Mouse (Mus musculus): Measurements from ENCODE around the gene Ly6g6e. TPM values are rescaled to one million over a fixed set of nuclear protein-coding genes. Genes with fewer than 3 reads are reported as not detected.
A peak's percentile ranks its signal among the peaks of the same experiment; 100 is the strongest.
"Not testable (repeated sequence)": the region's sequence is repeated elsewhere in the genome, so short reads cannot be mapped to it uniquely, and the experiment has no call there.

Gene Ly6g6e
- polyA plus RNA-seq, 1 experiment from 2014 or later: 9.7 TPM

DNA sequence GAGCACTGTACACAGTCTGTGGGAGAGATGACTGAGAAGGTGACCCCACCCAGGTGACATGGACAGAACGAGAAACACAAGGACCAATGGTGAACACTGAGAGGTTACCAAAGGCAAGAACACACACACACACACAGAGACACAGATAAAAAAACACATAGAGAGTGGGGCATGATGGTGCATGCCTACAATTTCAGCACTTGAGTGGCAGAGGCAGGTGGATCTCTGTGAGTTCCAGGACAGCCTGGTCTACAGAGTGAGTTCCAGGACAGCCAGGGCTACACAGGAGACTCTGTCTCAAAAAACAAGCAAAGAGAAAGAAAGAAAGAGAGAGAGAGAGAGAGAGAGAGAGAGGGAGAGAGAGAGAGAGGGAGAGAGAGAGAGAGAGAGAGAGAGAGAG is 43.0 kb upstream of the Ly6g6e start:
- H3K27ac ChIP-seq (ENCODE audit: low read length); H3K4me1 ChIP-seq (ENCODE audit: control insufficient read depth, insufficient read depth, low read length); H3K27me3 ChIP-seq (ENCODE audit: control insufficient read depth, insufficient read depth, low read length); H3K4me3 ChIP-seq (ENCODE audit: low read depth, low read length); H3K36me3 ChIP-seq (ENCODE audit: control insufficient read depth, insufficient read depth, low read length); H3K9ac ChIP-seq (replicated peaks; ENCODE audit: low read depth, low read length); H3K9me3 ChIP-seq (ENCODE audit: control insufficient read depth, low read depth, low read length); H3K4me2 ChIP-seq (replicated peaks; ENCODE audit: low read depth, low read length); ATAC-seq (ENCODE audit: insufficient number of reproducible peaks, insufficient read depth, low FRiP score, low read depth): not testable (repeated sequence)
- WGBS: 71% methylated on average over 1 of the region's 1 CpGs

DNA sequence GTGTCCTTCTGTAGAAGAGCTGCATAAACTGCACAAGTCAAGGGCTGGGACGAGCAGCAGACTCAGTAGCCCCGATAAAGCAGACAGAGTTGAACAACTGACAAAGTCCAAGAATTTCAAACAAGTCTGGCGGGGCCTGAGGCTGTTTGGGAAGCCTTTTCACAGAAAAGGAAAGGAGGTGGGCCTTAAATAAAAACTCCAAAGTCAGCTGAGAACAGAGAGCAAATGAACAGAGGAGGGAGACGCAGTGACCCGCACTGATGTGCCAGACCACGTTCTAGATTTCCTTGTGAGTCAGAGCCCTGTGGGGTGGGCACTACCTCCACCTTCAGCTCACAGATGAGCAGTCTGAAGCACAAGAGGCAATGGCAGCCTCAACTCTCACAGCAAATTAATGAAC is 41.8 kb upstream of the Ly6g6e start:
- H3K27ac ChIP-seq (ENCODE audit: low read length): no peak overlapping the region

DNA sequence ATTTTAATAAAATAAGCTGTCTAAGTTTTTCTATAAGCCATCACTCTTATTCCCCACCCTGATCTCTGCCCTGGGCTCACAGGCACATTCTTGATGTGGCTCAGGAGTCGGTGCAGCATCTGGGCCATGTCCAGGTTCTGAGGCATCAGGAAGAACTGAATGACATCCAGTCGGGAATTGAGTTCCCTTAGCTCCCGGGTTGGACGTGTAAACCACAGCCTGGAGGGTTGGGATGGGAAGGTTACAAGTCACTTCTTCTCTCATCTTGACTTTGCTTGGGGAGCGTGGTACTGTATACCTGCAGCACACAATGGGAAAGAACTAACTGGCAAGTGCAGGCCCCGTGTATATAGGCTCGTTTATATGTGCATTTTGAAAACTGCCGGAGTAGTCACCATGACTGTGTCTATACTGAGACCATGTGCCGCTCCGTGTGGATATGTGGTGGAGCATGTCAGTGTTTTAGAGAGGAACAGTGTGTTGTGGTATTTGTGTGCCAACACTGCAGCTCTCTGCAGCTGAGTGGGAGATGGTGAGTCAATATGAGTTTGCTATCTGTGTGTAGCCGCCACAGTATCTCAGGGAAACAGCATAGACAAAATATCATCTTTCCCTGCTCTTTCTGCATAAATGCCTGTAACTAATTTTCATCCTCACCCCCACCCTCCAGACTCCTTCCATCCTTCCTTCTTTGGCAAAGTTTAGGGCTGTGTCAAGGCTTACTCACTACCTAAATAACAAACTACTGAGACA is 37.4 kb upstream of the Ly6g6e start:
- Histone ChIP-seq H3K9ac (replicated peaks; ENCODE audit: low read depth, low read length) (no peak overlapping the region), H3K4me2 (replicated peaks; ENCODE audit: low read depth, low read length) (no peak overlapping the region), H3K4me3 (ENCODE audit: low read depth, low read length) (no peak overlapping the region), H3K9me3 (ENCODE audit: control insufficient read depth, low read depth, low read length) (no peaks in the 10 kb centered on the region), H3K27ac (ENCODE audit: low read length) (no peak overlapping the region), H3K36me3 (ENCODE audit: control insufficient read depth, insufficient read depth, low read length) (no peaks in the 10 kb centered on the region), H3K4me1 (ENCODE audit: control insufficient read depth, insufficient read depth, low read length) (no peaks in the 10 kb centered on the region), H3K27me3 (ENCODE audit: control insufficient read depth, insufficient read depth, low read length) (no peaks in the 10 kb centered on the region)
- no peak for ATAC-seq (ENCODE audit: insufficient number of reproducible peaks, insufficient read depth, low FRiP score, low read depth)
- WGBS: 77% methylated on average over 11 of the region's 11 CpGs

More for the DNA sequence above, 41.8 kb upstream of the Ly6g6e start:
- Histone ChIP-seq H3K4me3 (ENCODE audit: low read depth, low read length) (no peak overlapping the region), H3K27me3 (ENCODE audit: control insufficient read depth, insufficient read depth, low read length) (no peaks in the 10 kb centered on the region), H3K9me3 (ENCODE audit: control insufficient read depth, low read depth, low read length) (no peaks in the 10 kb centered on the region), H3K4me2 (replicated peaks; ENCODE audit: low read depth, low read length) (no peak overlapping the region), H3K9ac (replicated peaks; ENCODE audit: low read depth, low read length) (no peak overlapping the region), H3K36me3 (ENCODE audit: control insufficient read depth, insufficient read depth, low read length) (no peaks in the 10 kb centered on the region), H3K4me1 (ENCODE audit: control insufficient read depth, insufficient read depth, low read length) (0 out of 2 replicates have a peak, but pooled peaks cover 2% of the 10 kb centered on the region)
- 59% methylated on average over 6 of the region's 6 CpGs for whole genome bisulfite sequencing
- ATAC-seq (ENCODE audit: insufficient number of reproducible peaks, insufficient read depth, low FRiP score, low read depth): no peak

GRCm38 (mm10) chr17:35043794-35044193 is 32.9 kb upstream of the Ly6g6e start:
- Histone ChIP-seq H3K9ac (replicated peaks; ENCODE audit: low read depth, low read length) (no peak overlapping the region), H3K4me3 (ENCODE audit: low read depth, low read length) (no peak overlapping the region), H3K27ac (ENCODE audit: low read length) (peak overlapping the region; percentile 67; the same call in 1 of the 2 replicates), H3K4me2 (replicated peaks; ENCODE audit: low read depth, low read length) (no peak overlapping the region), H3K4me1 (ENCODE audit: control insufficient read depth, insufficient read depth, low read length) (peaks cover 26% of the 10 kb centered on the region), H3K9me3 (ENCODE audit: control insufficient read depth, low read depth, low read length) (no peaks in the 10 kb centered on the region), H3K36me3 (ENCODE audit: control insufficient read depth, insufficient read depth, low read length) (no peaks in the 10 kb centered on the region), H3K27me3 (ENCODE audit: control insufficient read depth, insufficient read depth, low read length) (no peaks in the 10 kb centered on the region)
- no peak for ATAC-seq (ENCODE audit: insufficient number of reproducible peaks, insufficient read depth, low FRiP score, low read depth)
- WGBS: 73% methylated on average over 4 of the region's 4 CpGs

GRCm38 (mm10) chr17:35044904-35045806 is 31.5 kb upstream of the Ly6g6e start:
- WGBS: 78% methylated on average over 7 of the region's 7 CpGs
- Histone ChIP-seq H3K4me3 (ENCODE audit: low read depth, low read length) (peak overlapping the region; percentile 61), H3K4me1 (ENCODE audit: control insufficient read depth, insufficient read depth, low read length) (peaks cover 35% of the 10 kb centered on the region), H3K4me2 (replicated peaks; ENCODE audit: low read depth, low read length) (peak overlapping the region; percentile 98), H3K36me3 (ENCODE audit: control insufficient read depth, insufficient read depth, low read length) (no peaks in the 10 kb centered on the region), H3K27me3 (ENCODE audit: control insufficient read depth, insufficient read depth, low read length) (no peaks in the 10 kb centered on the region), H3K9ac (replicated peaks; ENCODE audit: low read depth, low read length) (no peak overlapping the region), H3K27ac (ENCODE audit: low read length) (no peak overlapping the region; the same call in 1 of the 2 replicates), H3K9me3 (ENCODE audit: control insufficient read depth, low read depth, low read length) (no peaks in the 10 kb centered on the region)
- ATAC-seq (ENCODE audit: insufficient number of reproducible peaks, insufficient read depth, low FRiP score, low read depth): no peak

DNA sequence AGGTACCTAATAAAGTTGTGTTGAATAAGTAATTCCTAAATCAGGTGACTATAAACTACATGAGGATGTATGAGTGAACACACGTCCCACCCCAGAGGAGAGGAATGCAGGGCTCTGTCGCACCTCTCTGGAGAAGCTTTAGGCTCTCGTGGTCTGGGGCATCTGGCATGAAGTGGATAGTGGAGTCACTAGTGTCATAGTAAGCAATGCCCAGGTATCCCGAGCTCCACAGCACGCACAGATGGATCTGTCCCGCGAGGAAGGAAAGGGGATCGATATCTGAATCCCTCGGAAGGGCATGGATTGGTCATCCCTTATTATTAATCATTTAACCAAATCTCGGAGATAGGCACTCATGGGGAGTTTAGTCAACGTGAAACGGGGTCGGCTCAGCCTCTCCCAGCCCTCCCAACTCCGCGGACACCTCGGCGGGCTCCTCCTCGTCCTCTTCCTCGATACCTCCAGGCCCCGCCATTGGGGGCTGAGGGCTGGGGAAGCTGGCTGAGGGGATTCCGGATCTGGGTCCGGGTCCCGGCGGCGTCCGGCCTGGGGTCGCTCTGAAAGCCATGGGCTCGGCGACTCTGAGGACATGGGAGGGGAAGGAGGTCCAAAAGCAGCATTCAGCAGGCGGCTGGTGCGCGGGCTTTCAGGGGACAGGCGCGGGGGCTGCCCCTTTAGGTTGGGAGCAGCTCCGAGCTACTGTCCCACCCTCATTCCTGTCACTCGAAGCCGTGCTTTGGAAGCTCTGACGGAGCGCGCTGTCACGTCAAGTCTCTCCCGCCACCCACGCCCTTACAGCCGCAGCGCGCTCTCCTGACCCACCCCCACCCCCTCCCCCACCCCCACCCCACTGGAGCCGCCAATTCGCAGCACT is 30.7 kb upstream of the Ly6g6e start:
- no peak for ATAC-seq (ENCODE audit: insufficient number of reproducible peaks, insufficient read depth, low FRiP score, low read depth)
- no peaks in the 10 kb centered on the region for H3K27me3 ChIP-seq (ENCODE audit: control insufficient read depth, insufficient read depth, low read length)
- H3K9ac ChIP-seq (replicated peaks; ENCODE audit: low read depth, low read length): peak overlapping the region; percentile 92
- peak overlapping the region; percentile 98 for H3K4me2 ChIP-seq (replicated peaks; ENCODE audit: low read depth, low read length)
- peak overlapping the region; percentile 61 for H3K4me3 ChIP-seq (ENCODE audit: low read depth, low read length)
- WGBS: 4% methylated on average over 43 of the region's 48 CpGs
- H3K27ac ChIP-seq (ENCODE audit: low read length): peak overlapping the region; percentile 100
- peaks cover 35% of the 10 kb centered on the region for H3K4me1 ChIP-seq (ENCODE audit: control insufficient read depth, insufficient read depth, low read length)
- H3K9me3 ChIP-seq (ENCODE audit: control insufficient read depth, low read depth, low read length): no peaks in the 10 kb centered on the region
- H3K36me3 ChIP-seq (ENCODE audit: control insufficient read depth, insufficient read depth, low read length): no peaks in the 10 kb centered on the region

DNA sequence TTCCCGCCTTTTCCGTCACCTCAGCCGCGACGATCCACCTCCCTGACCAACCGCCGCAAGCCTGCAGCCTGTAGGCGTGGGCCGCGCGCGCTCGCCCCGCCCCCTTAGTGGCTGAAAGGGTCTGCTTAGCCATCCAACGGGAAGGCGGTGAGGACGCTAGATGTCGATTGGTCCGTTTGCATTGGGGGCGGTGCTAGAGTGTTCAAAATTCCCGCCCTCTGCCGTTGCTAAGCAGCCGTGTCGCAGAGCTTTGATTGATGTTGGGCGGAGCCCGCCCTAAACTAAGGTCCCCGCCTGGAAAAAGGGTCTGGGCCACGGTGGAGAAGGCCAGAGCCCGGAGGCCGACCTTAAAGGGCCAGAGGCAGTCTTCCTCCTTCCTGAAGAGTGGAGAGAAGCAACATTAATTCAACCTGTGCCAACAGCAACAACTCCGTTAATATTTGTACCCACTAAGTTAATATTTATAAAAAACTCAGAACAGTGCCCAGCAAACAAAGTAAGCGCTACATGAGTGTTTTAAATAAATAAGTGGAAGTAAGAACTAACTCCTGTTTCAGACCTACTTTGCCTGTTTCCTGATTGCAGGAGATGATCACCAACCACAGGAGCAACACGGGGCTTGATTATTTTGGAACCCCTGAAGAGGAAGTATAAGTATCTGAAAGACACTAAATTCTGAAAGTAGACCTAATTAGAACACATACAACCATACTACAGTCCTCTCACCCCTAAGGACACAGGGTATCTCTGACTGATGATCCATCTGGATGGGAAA is 29.8 kb upstream of the Ly6g6e start, which contains the start of gene Msh5:
Msh5 (minus strand) TSS at position 65 of the 775 bp plus-strand sequence.
- no peaks in the 10 kb centered on the region for H3K27me3 ChIP-seq (ENCODE audit: control insufficient read depth, insufficient read depth, low read length)
- peak within 1 kb of the TSS; percentile 98 for H3K4me2 ChIP-seq (replicated peaks; ENCODE audit: low read depth, low read length)
- H3K9me3 ChIP-seq (ENCODE audit: control insufficient read depth, low read depth, low read length): no peaks in the 10 kb centered on the region
- H3K9ac ChIP-seq (replicated peaks; ENCODE audit: low read depth, low read length): peak within 1 kb of the TSS; percentile 92
- ATAC-seq (ENCODE audit: insufficient number of reproducible peaks, insufficient read depth, low FRiP score, low read depth): peak; percentile 91
- peaks cover 36% of the 10 kb centered on the region for H3K4me1 ChIP-seq (ENCODE audit: control insufficient read depth, insufficient read depth, low read length)
- 2% methylated on average over 33 of the region's 33 CpGs for WGBS
- no peaks in the 10 kb centered on the region for H3K36me3 ChIP-seq (ENCODE audit: control insufficient read depth, insufficient read depth, low read length)
- peak within 1 kb of the TSS; percentile 100 for H3K27ac ChIP-seq (ENCODE audit: low read length)
- peak within 1 kb of the TSS; percentile 61 for H3K4me3 ChIP-seq (ENCODE audit: low read depth, low read length)

All from stomach, embryonic 14.5 days (tissue).